Mouse (Mus musculus): Measurements from ENCODE around the gene Traf4.

Gene Traf4

DNA sequence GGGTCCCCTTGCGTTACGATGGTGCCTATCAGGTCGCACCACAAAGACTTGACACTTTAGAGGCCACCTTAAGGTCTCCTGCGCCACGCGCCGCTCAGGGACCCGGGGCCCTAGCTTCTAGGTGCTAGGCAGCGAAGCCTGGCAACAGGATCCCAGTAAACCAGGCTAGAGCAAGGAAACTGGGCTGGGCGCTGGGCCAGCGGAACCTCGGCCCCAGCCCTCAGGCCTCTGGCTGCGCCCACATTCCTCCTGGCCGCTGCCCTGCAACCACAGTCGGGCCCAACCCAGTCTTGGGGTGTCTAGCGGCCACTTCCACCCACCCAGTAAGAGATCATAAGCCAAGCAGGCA lies 346 bp upstream of the Traf4 start:
- DNase-seq, result peak; percentile 83 to 84

DNA sequence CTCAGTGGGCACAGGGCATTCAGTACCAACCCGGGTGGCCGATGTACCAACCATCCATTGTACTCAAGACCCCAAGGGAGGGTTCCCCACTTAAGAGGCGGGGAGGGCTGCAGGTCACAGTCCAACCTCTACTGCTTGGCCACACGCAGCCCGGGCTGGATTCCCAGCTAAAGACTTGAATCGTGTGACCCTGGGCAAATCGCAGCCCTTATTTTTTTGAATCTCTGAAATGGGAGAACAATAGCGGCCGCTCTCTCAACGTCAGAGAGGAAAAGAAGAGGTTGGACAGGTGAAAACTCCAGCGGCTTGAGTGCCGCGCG lies 825 bp downstream of the Traf4 start:
- DNase-seq, result peak in 1 of 2 experiments; percentile 49

DNA sequence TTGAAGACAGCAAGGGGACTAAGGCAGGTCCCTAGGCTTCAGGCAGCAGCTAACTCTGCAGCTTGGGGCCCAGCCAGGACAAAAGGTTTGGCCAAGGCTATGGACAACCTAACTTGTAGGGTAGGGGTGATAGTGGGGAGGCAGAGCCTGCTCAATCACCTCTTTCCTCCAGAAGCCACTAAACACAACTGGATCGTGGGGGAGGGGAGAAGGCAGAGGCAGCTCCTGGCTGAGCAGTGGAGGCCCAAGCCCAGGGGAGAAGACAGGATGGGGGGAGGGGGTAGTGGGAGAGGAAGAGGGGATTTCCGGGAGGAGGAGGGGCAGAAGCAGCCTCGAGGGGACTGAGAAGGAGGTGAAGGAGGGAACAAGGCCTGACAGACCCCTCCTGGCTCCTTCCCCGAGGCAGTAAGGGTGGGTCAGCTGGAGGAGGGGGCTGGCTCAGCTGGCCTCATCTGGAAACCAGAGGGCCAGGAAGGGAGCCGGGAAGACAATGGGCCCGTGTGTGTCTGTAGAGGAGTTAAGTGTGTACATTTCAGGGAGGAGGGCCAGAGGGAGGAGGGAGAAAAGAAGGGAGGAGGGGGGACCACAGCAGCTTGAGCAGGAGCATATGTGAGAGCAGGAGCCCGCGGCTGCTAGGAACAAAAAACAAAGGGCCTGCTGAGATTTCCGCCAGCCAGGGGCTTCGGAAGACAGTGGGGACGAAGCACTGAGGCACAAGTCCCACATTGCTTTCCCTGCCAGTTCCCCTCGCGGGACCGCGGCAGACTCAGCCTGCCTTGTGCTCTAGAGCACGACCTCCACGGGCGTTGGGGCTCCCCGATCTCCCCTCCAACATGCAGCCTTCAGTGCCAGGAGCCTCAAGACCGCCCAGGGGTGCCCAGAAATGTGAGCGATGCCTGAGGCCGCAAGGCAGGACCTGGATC lies 1.4 kb downstream of the Traf4 start:
- peak; percentile 70 for DNase-seq

DNA sequence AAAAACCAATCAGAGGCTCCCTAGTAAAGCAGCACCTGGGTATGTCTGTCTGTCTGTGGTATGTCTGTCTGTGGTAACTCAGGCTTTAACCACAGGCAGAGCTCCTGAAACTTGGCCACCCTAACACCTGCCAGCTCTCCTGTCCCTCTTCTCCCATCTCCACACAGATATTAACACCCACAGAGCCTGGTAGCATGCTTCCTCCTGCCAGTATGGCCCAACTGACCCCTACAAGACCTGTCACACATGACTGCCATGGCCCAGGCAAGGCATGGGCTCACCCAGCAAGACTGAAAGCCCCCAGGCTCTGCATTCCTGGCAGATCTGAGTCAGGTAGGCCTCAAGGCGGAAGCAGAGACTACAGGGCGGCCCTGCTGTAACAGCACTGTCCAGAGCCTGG lies 2.3 kb downstream of the Traf4 start:
- DNase-seq, result peak in 1 of 2 experiments; percentile 22

DNA sequence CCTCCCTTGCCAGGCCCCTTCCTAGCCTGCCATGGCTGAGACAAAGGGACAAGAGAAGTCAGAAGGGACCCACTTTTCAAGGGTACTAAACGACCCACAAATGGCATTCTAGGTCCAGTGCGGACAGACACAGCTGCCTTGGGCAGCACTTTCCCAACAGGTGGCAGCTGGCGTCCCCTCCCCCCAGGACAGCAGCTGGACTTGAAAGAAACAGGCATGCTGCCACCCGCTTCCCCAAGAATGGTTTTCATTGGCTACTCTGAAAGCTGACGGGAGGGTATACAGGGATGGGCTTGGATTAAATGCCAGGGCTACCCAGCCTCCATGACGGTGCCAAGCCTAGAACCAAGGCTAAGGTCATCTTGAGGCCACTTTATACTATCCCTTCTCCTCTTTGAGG lies 2.9 kb downstream of the Traf4 start:
- peak; percentile 48 to 51 for DNase-seq

DNA sequence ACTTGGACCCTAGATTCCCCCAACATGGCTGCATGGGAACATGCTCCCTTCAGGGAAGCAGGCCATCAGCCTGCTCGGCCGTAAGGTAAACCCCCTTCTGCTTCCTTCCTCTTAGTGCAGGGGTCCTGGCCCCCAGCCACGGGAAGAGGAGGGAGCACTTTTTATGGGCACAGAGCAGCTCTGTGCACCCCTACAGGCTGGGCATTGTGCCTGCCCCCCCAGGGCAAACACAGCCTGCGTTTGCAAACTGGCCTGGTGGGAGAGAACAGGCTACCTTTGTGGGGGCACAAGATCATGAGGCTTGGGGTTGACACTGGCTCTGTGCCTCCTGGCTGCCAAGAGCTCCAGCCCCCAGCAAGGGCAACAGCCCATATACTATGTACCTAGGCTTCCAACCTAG lies 3.4 kb downstream of the Traf4 start:
- peak in 1 of 2 experiments; percentile 18 for DNase-seq

DNA sequence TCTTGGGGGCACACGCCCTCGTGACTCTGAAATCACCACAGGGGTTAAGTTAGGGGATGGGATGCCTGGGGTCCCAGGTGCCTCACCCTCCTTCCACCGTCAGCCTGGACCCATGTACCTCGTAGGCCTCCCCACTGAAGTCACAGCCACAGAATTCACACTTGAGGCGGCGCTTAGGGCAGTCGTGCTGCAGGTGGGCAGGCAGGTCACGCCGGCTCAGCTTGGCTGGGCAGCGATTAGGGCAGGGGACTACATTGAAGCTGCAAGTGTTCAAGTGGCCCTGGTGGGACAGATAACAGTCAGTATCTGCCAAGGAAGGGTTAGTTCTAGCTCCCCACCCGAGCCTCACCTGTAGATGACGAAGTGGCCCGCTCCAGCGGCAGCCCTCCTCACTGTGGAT lies 4.2 kb downstream of the Traf4 start:
- no peak for DNase-seq

DNA sequence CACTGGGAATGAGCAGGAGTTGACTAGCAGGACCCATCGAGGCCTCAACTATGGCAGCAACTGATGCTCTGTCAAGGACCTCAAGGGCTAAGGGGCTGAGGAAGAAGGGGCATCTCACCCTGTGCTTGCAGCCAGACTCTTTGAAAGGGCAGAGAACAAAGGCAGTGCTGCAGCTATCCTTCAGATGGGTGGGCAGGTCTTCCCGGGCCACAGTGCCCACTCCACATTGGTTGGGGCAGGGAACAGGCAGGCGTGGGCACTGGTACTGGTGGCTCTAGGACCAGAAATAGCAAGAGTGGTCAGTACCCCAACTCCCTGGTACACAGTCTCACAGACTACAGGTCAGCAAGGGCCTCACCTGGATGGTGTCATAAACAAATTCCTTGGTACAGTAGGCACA lies 4.7 kb downstream of the Traf4 start:
- DNase-seq, result no peak

DNA sequence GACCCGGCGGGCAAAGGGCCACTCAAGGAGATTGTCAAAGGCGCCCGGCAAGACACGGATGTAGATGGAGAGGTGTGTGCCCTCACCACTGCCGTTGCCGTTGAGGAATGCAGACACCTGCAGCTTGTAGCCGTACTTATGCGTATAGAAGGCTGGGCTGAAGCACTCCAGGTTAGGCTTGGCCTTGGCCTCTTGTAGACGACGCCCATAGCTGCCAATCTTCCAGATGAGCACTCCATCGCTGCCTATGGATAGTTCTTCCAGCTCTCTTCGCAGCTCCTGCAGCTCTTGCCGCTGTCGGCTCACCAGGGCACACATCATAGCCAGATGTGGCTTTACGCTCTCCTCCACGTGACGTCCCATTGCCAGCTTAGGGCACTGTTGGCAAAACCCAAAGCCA lies 5.2 kb downstream of the Traf4 start:
- DNase-seq, result no peak

DNA sequence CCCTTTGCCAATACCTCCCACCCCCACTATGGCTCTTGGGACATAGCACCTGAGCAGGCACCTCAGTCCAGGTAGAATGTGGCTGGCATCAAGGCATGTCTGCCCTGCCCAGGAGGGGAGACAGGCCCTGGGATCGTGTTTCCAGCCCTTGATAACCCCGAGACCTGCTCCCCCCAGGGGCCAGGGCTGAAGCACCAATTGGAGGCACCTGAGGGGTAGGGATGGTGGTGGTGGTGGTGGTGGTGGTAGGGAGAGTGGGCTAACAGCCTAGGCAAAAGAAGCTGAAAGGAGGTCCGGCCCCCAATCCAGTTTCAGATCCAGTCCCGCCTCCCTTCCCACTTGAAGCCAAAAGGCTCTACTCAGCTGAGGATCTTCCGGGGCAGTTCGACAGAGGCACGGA lies 5.8 kb downstream of the Traf4 start:
- DNase-seq, result no peak

DNA sequence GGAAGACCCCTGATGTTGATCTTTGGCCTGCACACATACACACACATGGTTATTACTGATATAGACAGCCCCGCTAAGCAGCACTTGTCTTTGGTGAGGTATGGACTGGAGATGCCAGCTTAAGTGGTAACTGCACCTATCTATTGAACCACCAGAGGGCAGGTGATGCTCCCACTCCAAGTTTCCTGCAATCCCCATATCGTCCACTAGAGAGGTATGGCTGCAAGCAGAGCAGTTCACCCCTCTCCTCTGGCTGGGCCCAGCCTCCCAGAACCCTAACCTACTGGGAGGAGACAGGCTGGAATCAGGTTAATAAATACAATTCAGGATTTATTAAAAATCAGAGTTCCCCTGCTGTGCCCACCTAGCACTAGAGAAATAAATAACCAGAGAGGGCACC lies 6.3 kb downstream of the Traf4 start:
- peak; percentile 88 to 90 for DNase-seq

DNA sequence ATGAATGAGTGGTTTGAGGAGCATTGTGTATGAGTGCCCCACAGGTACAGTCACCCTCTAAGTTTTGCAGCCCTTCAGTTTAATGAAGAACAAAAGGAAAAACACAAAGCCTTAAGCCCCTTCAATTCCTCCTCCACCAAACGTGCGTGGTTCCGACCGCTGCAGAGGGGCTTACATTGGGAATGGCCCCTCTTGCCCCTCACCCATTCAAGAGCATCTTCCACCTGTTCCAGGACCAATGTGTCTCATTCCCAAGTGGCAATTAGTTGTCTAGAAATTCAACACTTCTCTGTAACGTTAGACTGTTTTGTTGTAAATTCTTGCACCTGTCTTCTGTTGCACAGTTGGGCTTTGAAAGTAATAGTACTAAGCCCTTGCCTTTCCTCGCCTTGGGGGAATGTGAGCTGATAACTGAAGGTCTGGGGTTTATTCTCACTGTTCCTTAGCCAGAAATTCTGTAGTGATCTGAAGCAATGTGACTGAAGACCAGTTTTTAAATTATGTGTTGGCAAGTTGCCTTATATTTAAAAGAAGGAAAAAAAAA lies 9.2 kb downstream of the Traf4 start:
- no peak for DNase-seq

DNA sequence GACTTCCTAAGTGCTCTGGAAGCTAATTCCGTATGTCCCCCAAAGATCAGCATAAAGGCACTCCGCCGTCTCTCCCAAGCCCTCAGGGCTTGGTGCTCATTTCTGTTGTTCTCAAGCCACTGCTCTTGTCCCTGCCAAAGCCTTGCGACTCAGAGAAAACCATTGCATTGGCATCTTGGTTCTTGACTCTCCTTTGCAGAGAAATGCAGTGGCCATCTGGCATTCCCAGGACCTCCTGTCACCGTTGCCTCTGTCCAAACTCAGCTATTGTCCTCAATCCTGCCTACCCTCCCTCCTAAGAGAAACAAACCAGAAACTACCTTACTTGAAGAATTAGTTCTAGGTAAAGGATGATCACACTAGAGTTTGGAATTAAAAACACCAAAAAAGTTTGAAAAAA lies 9.7 kb downstream of the Traf4 start:
- no peak for DNase-seq

DNA sequence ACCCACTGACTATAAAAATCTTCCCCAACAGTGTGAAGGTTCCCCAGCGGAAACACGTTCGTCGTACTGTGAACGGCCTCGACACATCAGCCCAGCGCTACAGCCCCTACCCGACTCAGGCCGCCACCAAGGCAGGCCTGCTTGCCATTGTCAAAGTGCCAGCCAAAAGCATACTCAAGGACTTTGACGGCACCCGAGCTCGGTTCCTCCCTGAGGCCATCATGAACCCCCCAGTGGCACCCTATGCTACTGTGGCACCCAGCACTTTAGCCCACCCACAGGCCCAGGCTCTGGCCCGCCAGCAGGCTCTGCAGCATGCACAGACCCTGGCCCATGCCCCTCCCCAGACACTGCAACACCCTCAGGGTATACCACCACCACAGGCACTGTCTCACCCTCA lies 11.6 kb downstream of the Traf4 start:
- DNase-seq, result no peak

DNA sequence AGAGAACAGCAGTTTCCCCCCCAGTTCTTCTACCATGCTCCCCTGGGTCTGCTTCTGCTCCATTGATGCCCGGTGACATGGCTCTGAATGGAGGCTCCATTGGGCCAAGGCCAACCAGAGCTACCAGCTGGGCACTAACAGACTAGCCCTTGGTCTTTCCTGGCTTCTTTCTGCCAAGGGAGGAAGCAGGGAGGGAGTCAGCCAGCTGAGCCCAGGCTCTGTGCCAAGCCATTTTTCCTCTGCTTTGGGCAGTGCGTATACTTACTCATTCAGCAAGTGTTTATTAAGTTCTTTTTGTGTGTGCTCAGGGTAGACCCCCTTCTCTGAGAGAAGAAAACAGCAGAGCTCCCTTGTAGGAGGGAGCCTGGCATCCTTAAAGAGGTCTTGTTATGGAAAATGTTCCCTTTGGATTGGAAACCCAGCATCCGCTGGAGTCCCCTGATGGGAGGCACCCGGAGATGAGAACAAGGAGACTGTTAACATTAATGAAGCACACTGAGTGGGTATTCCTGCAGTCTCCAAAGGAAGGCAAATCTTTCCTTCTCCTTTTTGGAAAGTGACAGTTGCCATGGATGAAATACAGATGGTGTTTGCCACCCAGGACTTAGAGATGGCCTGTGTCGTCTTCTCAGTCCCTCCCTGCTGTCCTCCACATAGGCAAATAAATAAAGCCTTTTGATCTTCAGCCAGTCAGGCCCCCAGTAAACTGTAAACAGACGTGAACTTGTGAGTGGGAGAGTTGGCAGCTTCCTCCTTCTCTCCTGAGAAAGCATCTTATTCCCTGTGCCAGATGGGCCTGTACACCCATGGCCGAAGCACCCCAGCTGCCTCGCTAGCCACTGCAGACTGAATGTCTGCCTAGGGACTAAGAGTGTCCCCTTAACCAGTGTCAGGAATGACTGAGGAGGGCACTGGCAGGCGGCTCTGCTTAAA lies 12.8 kb downstream of the Traf4 start:
- peak in 1 of 2 experiments; percentile 47 for DNase-seq

DNA sequence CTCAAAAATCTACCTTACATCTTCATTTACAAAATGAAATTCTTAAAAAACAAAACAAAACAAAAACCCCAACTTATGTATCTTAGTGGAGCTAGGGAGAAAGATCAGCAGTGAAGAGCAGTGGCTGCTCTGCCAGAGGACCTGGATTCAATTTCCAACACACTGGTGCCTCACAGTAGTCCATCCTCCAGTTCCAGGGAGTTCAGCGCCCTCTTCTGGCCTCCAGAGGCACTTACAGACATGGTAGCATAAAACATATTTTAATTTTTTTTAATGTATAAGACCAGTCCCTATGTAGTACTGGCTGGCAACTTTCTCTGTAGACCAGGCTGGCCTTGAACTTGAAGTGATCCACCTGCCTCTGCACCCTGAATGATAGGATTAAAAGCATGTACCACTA lies 14.2 kb downstream of the Traf4 start:
- DNase-seq, result peak in 1 of 2 experiments; percentile 37

DNA sequence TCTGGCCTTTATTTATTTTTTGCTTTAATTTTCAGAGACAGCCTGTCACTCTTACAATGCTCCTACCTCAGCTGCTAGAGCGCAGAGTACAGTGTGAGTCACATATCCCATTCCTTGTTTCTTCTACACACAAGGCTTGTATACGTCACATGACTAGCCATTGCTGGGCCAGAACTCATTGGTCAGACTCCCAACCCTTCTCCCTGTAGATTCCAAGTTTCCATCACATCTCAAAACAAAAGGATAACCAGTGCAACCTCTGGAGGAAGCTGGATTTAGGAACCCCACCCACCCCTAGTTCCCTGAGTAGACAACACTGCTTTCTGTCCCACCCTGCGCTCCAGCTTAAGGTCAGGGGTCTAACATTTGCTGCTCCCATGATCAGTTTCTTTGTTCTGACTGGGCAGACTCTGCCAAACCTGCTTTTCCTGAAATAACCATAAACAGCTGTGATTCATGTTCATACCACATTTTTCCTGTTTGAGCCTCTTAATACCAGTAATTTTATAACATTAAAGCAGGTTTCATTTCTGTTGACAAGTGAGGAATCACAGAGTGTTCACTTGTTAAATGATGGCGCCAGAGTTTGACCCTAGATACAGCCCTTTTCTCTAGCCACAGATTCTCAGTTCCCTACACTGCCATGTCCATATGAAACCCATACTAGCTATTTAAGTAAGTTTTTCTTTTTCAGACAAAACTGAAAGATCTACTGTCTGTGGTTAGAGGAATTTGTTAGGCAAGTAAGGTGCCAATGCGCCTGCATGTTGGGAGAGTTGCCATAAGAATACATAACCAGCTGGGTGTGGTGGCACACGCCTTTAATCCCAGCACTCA lies 18.5 kb downstream of the Traf4 start:
- no peak for DNase-seq

DNA sequence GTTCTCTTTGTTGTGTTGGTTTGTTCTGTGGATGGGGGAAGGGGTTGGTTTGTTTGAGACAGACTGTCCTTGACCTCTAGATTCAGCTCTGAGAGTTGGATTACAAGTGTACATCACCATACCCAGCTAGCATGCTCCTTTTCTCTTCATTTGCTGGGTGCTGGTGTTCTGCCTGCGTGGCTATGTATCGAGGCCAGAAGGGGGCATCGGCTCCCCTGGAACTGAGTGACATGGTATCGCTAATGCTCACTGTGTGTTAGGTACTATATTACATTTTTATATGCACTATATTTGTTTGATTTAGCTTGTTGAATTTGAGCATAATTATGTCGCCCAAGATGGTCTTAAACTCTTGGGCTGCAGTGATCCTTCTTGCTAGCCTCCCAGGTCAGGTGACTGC lies 19.2 kb downstream of the Traf4 start:
- DNase-seq, result no peak

DNA sequence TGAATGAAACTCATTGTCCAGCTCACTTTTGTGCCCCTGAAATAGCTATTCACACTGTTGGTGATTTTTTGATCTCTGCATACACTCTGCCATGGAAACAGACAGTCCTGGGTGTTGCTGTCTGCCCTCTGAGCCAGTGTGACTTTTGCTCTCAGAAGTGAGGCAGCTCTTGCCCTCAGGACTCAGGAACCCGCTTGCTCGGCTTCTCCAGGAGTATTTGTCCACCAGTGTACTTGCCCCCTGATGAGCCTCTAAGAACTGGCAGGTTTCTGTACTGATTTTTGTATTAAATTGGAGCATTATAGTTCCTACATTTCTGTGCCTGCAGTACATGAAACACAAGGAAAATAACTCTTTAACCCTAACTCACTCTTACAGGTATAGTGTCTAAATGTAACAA lies 21.9 kb downstream of the Traf4 start:
- peak in 1 of 2 experiments; percentile 28 for DNase-seq

DNA sequence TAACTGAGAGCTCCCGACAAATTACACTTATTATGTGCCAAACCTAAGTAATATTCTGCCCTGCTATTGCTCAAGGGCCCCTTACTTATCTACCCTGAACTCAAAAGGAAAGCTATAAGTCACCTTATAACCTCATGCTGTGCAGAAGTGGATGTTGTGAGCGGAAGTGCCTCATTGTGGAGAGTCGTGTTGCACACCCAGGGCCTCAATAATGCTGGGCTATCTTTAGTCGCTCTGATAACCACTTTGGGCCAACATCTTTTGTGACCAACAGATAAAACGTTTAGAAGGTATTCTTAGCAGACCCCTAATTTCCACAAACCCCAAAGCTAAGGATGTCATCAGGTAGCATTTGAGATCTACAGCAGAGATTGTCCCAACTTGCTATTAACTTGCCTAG lies 24.7 kb downstream of the Traf4 start:
- DNase-seq, result no peak

DNA sequence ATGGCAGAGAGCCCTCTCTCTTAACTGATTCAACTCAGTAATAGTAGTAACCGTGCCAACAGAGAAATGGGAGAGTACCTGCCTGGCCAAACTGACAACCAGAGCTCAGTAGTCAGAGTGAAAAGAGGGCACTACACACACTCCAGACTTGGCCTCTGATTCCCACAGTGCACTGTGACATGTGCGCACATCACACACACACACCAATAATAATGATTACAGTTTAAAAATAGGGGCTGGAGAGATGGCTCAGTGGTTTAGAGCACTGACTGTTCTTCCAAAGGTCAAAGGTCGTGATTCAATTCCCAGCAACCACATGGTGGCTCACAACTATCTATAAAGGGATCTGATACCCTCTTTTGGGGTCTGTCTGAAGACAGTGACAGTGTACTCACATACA lies 27.4 kb downstream of the Traf4 start:
- no peak for DNase-seq

DNA sequence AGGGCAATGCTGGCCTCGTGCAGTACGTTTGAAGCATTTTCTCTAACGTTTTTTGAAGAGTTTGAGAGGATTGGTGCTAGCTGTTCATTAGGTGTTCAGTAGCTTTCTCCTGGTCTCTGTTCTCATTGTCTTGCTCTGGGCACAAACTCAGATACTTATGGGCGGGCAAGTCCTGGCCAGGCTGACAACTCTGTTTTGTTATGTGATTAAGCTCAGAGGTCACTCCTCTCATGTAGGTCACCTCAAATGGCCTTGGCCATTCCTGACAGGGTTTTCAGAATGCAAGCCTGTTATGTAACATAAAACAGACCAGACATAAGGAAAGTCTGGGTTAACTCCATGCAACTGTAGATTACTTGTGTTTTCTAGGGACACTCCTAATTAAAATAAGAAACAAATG lies 27.8 kb downstream of the Traf4 start:
- peak; percentile 52 to 79 for DNase-seq

DNA sequence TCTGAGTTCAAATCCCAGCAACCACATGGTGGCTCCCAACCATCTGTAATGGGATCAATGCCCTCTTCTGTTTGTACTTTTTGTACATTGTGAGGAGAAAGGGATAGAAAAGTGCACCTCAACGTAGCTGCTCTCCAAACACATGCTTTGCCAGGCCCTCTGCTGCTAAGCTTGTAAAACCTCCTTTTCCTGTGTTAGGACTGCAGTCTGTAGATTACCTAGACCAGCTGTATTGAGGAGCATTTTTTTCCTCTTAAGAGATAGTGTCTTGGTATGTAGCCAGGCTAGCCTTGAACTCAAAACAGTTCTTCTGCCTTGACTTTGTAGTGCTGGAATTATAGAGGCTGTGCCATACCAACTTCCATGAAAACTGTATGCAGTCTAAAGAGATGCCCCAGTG lies 29.3 kb downstream of the Traf4 start:
- no peak for DNase-seq

All from kidney, adult 8-10 months (tissue).